Mouse (Mus musculus): ENCODE measurements around the gene Rftn1. TPM values are rescaled to one million over a fixed set of nuclear protein-coding genes. Genes with fewer than 3 reads are reported as not detected.
A peak's percentile ranks its signal among the peaks of the same experiment; 100 is the strongest.

Gene Rftn1
- polyA plus RNA-seq, 1 experiment = 8.9 TPM

DNA sequence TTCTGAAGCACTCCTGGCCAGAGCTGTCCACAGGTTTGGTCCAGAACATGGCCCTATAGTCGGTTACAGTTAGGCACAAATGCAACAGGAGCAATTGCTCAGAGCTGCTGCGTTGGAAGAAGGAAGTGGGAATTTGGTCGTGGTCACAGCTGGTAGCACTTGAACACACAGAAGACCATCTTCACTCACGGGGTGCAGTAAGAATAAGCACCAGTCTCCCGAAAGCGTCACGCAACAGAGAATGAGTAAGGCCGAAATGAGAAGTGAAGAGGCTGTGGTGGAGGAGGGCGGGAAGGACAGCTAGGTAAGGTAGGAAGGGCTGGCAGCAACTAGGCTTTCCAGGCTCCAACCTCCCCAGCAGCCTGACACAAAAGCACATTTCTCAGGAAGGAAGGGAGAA lies 140.0 kb downstream of the Rftn1 start:
- no peak for TF ChIP-seq CTCF (IDR thresholded peaks at IDR 0.05; ENCODE audit: extremely low read depth, insufficient read depth, low read length)
- no peak for TF ChIP-seq POLR2A (IDR thresholded peaks at IDR 0.05; ENCODE audit: extremely low read depth, insufficient read depth, low read length)
- Histone ChIP-seq H3K4me3 (ENCODE audit: insufficient read depth, low read length) (no peak overlapping the region), H3K27ac (ENCODE audit: insufficient read depth, low read length) (no peak overlapping the region), H3K4me1 (ENCODE audit: control insufficient read depth, insufficient read depth, low read length) (no peaks in the 10 kb centered on the region; the same call in 1 of the 2 replicates)

- Histone ChIP-seq H3K4me1 (ENCODE audit: control insufficient read depth, insufficient read depth, low read length) (no peaks in the 10 kb centered on the region), H3K4me3 (ENCODE audit: insufficient read depth, low read length) (no peak overlapping the region), H3K27ac (ENCODE audit: insufficient read depth, low read length) (no peak overlapping the region)
- TF ChIP-seq POLR2A (IDR thresholded peaks at IDR 0.05; ENCODE audit: extremely low read depth, insufficient read depth, low read length) (no peak), CTCF (IDR thresholded peaks at IDR 0.05; ENCODE audit: extremely low read depth, insufficient read depth, low read length) (no peak)
Measured at GRCm38 (mm10) chr17:50048209-50048608, 142.3 kb downstream of the Rftn1 start.

GRCm38 (mm10) chr17:50047182-50047581 lies 143.3 kb downstream of the Rftn1 start:
- no peak overlapping the region for H3K4me3 ChIP-seq (ENCODE audit: insufficient read depth, low read length)
- no peak for TF ChIP-seq POLR2A (IDR thresholded peaks at IDR 0.05; ENCODE audit: extremely low read depth, insufficient read depth, low read length)
- TF ChIP-seq CTCF (IDR thresholded peaks at IDR 0.05; ENCODE audit: extremely low read depth, insufficient read depth, low read length) = no peak
- H3K27ac ChIP-seq (ENCODE audit: insufficient read depth, low read length) = no peak overlapping the region
- no peaks in the 10 kb centered on the region for H3K4me1 ChIP-seq (ENCODE audit: control insufficient read depth, insufficient read depth, low read length)

DNA sequence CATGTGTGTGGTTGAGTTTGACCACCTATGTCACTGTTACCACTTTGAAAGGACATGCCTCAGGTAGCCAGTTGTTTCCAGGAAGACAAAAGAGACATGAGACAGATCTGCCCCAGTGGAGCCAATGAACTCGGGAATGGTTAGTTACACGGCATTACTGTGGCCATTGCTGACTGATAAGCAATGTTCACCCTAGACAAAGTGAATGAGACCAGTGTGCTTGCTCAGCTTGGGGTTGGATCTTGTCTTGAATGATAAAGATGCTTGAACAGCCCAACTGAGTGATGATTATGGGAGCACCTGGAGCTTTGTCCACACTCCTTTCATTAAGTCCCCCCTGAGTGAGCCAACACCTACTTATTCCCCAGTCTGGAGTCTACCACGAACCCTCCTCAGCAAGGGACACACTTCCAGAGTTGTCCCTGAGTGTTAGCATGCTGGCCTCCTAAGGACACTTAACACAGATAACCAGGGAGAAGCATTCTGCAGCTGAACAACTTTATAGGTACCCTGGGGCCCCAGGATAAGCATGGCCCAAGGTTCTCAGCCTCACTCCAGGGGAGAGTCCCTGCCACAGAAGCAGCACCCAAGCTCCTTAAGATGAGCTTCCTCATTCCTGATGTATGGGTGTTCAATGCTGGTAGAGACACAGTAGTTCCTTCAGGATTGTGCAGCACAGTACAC lies 149.6 kb downstream of the Rftn1 start:
- Histone ChIP-seq H3K4me3 (ENCODE audit: insufficient read depth, low read length) (no peak overlapping the region), H3K4me1 (ENCODE audit: control insufficient read depth, insufficient read depth, low read length) (no peaks in the 10 kb centered on the region), H3K27ac (ENCODE audit: insufficient read depth, low read length) (no peak overlapping the region)
- TF ChIP-seq CTCF (IDR thresholded peaks at IDR 0.05; ENCODE audit: extremely low read depth, insufficient read depth, low read length) (no peak), POLR2A (IDR thresholded peaks at IDR 0.05; ENCODE audit: extremely low read depth, insufficient read depth, low read length) (no peak)

- Histone ChIP-seq H3K4me1 (ENCODE audit: control insufficient read depth, insufficient read depth, low read length) (no peaks in the 10 kb centered on the region), H3K27ac (ENCODE audit: insufficient read depth, low read length) (no peak overlapping the region), H3K4me3 (ENCODE audit: insufficient read depth, low read length) (no peak overlapping the region)
- TF ChIP-seq CTCF (IDR thresholded peaks at IDR 0.05; ENCODE audit: extremely low read depth, insufficient read depth, low read length) (no peak), POLR2A (IDR thresholded peaks at IDR 0.05; ENCODE audit: extremely low read depth, insufficient read depth, low read length) (no peak)
Measured at GRCm38 (mm10) chr17:50037882-50038665, 152.4 kb downstream of the Rftn1 start.

GRCm38 (mm10) chr17:50037416-50037815 lies 153.1 kb downstream of the Rftn1 start:
- Histone ChIP-seq H3K4me3 (ENCODE audit: insufficient read depth, low read length) (no peak overlapping the region), H3K27ac (ENCODE audit: insufficient read depth, low read length) (peak overlapping the region; percentile 33; the same call in 1 of the 2 replicates), H3K4me1 (ENCODE audit: control insufficient read depth, insufficient read depth, low read length) (no peaks in the 10 kb centered on the region)
- TF ChIP-seq CTCF (IDR thresholded peaks at IDR 0.05; ENCODE audit: extremely low read depth, insufficient read depth, low read length) = no peak
- TF ChIP-seq POLR2A (IDR thresholded peaks at IDR 0.05; ENCODE audit: extremely low read depth, insufficient read depth, low read length) = no peak

DNA sequence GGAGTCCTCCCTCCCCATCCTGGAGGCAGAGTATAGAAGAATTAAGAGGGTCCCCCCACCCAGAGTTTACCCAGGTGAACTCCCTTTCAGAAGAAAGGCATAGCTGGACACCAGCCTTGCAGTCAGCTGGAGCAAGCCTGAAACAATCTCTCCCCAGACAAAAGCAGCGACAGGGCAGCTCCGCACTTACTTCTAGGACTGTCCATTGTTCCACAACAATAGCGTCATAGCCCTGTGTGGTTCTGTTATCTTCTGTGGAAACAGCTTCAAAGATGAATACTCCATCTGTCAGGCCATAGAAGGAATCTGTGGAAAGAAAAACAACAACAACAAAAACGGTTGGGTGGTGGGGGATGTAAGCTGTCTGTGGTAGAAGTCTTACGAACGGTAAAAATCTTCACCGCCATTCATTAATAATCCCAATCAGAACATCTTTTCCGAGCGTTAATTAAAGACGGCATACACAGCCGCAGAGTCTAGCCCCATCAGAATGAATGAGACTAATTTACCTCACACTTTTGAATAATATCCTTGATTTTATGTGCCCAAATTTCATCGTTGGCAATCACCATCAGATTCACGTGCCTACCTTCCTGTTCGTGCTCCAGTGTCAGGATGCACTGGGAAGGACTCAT lies 153.6 kb downstream of the Rftn1 start:
- H3K4me1 ChIP-seq (ENCODE audit: control insufficient read depth, insufficient read depth, low read length) = no peaks in the 10 kb centered on the region
- peak overlapping the region; percentile 33; the same call in 1 of the 2 replicates for H3K27ac ChIP-seq (ENCODE audit: insufficient read depth, low read length)
- TF ChIP-seq POLR2A (IDR thresholded peaks at IDR 0.05; ENCODE audit: extremely low read depth, insufficient read depth, low read length) (no peak), CTCF (IDR thresholded peaks at IDR 0.05; ENCODE audit: extremely low read depth, insufficient read depth, low read length) (no peak)
- H3K4me3 ChIP-seq (ENCODE audit: insufficient read depth, low read length) = no peak overlapping the region

DNA sequence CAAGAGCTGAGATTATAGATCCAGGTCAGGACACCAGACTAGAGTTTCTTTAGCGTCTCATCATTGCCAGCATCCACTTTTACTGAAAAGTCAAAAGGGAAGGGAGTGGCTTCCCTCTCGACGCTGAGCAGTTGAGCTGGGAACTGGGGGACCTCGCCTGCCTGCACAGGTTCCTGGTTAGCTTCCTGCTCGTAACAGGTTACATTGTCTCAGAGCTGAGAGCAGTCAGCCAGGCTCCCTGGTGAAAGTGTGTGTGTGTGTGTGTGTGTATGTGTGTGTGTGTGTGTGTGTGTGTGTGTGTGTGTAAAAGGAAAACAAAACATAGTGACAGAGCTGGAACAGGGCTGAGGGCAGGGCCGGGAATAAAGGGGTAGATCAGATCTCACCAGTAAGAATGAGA lies 156.8 kb downstream of the Rftn1 start:
- H3K4me3 ChIP-seq (ENCODE audit: insufficient read depth, low read length) = no peak overlapping the region
- no peak overlapping the region for H3K27ac ChIP-seq (ENCODE audit: insufficient read depth, low read length)
- no peaks in the 10 kb centered on the region for H3K4me1 ChIP-seq (ENCODE audit: control insufficient read depth, insufficient read depth, low read length)
- TF ChIP-seq POLR2A (IDR thresholded peaks at IDR 0.05; ENCODE audit: extremely low read depth, insufficient read depth, low read length) = no peak
- TF ChIP-seq CTCF (IDR thresholded peaks at IDR 0.05; ENCODE audit: extremely low read depth, insufficient read depth, low read length) = no peak

DNA sequence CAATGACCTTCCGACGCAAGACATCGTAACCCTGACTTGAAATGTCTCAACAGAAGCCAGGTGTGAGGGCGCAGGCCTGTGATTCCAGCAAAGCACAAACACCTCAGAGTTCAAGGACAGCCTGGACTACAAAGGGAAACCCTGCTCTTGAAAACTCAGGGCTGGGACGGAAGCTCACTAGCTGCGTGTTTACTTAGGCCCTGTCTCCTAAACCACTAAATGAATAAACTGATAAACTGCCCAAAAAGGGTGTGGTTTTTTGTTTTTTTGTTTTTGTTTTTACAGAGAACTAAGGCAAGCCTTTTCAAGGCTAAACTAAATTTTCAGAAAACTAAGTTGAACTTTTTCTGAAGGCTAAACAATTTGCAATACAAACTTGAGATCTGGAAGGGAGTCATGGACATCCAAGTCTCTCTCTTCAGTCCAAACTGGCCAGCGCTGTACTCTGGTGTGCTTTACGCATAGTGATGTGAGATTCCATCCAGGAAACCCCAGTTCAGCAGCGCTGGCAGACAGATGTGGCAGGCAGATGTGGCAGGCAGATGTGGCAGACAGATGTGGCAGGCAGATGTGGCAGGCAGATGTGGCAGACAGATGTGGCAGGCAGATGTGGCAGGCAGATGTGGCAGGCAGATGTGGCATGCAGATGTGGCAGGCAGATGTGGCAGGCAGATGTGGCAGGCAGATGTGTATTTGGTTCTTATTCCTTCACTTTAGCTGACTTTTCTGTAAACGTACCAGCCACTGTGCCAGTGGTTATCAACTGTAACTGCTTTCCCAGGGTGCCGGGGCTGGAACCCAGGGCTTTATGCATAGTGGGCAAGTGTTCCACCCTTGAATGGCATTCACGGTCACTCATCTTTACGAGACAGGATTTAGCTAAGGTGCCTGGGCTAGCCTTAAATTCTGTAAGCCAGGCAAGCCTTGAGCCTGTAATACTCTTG lies 158.7 kb downstream of the Rftn1 start:
- Histone ChIP-seq H3K4me3 (ENCODE audit: insufficient read depth, low read length) (no peak overlapping the region), H3K4me1 (ENCODE audit: control insufficient read depth, insufficient read depth, low read length) (no peaks in the 10 kb centered on the region), H3K27ac (ENCODE audit: insufficient read depth, low read length) (no peak overlapping the region)
- TF ChIP-seq POLR2A (IDR thresholded peaks at IDR 0.05; ENCODE audit: extremely low read depth, insufficient read depth, low read length) = no peak
- TF ChIP-seq CTCF (IDR thresholded peaks at IDR 0.05; ENCODE audit: extremely low read depth, insufficient read depth, low read length) = no peak
